Mouse (Mus musculus): ENCODE measurements around the gene Mpeg1.

The Mpeg1 gene

GRCm38 (mm10) chr19:12465530-12466144 lies 5.1 kb downstream of the Mpeg1 start:
- WGBS: 84% methylated on average over 10 of the region's 10 CpGs

- WGBS: 14% methylated on average over 7 of the region's 7 CpGs
These were observed 5.6 kb downstream of the Mpeg1 start for GRCm38 (mm10) chr19:12466204-12466603.

DNA sequence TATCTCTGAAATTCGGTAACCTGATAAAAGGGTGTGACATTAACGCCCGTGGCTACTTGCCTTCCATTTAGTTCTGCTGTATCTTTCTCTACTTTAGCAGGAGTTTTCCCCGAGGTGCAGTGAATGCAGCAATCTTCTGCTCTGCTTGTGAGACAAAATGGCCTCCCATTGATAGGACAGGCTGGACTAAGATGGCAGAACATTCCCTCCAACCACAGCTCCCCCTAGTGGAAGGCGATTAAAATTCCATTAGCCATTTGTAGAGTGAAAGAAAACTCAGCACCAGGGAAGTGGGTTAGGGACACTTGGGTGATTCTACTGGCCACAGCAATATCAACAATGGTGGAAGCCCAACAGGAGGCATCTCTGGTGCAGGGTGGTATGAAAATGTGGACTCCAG lies 6.9 kb downstream of the Mpeg1 start:
- 83% methylated on average over 5 of the region's 5 CpGs for WGBS

GRCm38 (mm10) chr19:12471866-12472265 lies 11.3 kb downstream of the Mpeg1 start:
- WGBS: 42% methylated on average over 3 of the region's 3 CpGs

DNA sequence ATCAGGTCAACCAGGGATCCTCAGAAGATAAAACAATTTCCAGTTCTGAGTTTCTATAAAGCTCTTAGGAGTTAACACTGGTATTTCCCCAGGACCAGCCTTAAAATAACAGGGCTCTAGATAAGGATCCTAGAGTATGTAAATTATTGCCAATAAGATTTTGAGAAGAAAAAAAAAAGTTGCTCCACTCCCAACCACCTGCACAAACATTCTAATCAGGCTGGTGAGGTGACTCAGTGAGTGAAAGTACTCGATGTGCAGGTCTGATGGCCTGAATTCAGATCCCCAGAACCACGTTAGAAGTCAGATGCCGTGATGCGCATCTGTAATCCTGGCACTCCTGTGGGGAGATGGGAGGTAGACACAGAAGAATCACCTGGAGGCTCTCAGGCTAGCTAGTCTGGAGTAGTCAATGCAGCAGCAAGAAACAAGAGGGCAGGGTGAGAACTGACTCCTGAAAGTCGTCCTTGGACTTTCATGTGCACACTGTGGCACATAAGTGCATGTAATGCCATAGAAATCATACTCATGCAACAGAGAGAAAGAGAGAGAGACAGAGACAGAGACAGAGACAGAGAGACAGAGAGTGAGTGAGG lies 11.9 kb downstream of the Mpeg1 start:
- WGBS: 70% methylated on average over 5 of the region's 5 CpGs

GRCm38 (mm10) chr19:12473201-12473641 lies 12.6 kb downstream of the Mpeg1 start:
- WGBS: 59% methylated on average over 4 of the region's 4 CpGs

GRCm38 (mm10) chr19:12473951-12474350 lies 13.4 kb downstream of the Mpeg1 start:
- WGBS: 64% methylated on average over 4 of the region's 4 CpGs

DNA sequence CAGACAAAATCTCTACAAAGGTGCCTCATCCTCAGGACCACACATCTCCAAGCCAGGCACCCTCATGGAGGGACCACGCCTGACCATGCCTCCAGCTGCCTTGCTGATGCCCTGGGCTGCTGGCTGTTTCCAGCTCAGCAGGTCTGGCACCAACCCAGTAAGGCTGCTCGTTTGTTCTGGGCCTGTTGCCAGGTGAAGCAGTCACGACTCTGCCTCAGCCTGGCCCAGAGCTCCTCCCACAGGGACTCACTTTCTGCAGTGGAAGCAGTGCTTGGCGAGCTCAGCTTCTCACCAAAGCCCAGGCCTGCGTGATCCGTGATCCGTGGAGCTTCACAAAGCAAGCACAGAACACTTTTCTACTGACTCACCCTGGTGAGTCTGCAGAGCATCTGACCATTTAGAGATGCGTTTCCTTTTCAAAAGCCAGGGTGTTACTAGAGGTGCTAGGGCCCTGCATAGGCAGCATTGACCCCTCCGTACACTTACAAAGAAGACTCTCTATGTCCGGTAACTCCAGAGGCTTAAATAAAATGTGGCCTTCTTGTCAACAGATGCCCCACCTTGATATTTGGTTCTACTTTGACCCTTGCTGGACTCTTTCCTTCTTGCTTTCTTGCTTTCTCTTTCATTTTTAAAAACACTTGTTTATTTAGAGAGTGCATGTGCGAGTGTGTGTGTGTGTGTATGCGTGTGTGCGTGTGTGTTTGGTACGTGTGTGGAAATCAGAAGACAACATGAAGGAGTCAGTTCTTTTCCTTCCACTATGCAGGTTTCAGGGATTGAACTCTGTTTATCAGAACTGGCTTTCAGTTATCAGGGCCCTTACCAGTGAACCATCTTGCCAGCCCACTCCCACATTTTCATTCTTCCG lies 15.0 kb downstream of the Mpeg1 start:
- 25% methylated on average over 15 of the region's 15 CpGs for WGBS

DNA sequence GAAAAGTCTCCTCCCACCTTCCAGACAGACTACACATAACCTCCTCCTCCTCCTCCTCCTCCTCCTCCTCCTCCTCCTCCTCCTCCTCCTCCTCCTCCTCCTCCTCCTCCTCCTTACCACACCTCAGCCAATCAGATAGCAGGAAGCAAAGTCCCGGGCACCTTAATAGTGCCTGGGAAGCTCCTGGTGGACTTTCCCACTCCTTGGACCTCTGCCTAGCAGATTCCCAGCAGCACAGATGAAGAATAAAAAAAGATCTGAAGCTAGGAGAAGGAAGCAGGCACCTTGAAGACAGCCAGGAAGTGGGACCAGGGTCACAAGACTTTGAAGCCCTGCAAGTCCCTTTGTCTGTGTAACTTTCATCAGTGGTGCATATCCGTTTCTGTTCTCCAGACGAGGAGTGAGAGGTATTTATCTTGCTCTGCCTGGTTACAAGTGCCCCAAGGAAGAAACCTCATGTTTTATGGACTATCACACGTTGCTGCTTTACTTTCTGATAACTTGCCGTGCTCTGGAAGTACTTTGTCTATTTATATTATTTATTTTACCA lies 16.2 kb downstream of the Mpeg1 start:
- WGBS: 32% methylated on average over 5 of the region's 5 CpGs

DNA sequence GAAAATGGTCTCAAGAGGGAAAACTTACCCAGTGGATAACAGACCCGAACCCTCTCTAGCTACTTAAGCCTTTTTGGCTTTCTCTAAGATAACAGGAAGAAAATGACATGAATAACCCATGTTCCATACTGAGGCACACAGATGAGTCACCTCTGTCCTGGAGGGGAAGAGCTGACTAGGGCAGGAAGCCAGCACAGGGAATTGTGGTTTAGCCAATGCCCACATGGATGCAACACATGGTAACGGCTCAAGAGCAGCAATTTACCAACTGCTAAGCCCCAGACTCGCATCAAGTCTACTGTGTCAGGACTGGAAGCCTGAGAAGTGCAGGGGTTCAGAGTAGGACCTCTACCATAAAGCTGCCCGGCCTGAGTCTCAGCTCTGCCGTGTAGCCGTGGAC lies 17.8 kb downstream of the Mpeg1 start:
- 80% methylated on average over 6 of the region's 6 CpGs for WGBS

DNA sequence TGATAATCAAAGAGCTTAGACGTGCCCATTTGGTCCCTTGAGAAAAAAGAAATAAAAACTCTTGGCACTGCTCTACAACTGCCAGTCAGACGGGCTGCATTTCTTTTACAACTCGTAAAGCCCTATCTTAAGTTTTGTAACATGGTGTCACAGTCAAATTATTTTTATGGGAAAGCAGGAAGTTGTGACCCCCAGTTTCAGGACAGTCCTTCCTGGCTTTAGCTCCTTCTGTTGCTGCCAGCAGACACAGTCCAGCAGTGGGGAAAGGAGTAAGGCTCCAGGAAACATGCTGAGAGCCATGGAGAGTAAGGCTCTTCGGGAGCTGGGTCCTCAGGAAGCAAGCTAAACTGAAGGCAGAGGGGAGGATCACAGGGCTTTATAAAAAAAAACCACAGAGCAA lies 23.2 kb downstream of the Mpeg1 start:
- WGBS: 34% methylated on average over 4 of the region's 4 CpGs

DNA sequence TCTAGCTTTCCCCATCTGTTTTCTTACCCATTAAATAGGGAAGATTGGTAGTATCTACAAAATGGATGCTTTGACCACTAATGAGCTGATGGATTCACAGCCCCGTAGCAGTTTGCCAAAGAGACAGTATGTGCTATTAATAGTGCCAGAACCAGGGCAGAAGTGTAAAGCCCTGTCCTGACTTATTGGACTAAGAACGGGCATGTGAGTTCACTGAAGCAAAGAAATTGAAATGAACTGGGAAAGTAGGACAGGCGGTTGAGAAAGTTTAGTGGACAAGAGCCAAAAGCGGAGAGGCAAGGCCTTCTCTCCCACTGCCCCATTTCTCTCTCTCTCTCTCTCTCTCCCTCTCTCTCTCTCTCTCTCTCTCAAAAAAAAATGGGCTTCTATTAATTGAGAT lies 23.6 kb downstream of the Mpeg1 start:
- WGBS: 35% methylated on average over 4 of the region's 4 CpGs

DNA sequence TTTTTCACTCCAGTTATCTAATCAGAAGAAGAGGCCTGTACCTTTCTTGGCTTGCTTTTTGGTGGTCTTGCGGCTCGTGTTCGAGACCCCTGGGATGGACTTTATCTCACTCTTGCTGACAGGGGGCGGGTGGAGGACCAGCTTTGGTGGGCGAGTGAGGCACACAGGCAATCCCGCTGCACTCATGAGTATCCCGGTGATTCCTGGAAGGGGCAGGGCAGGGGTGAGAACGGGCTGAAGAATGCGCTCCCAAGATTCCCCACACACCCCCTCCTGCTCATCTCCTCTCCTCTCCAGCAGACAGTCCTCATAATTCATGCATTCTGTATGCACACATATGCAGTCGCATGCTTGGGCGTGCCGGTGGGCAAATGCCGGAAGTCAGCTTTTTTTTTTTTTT lies 24.6 kb downstream of the Mpeg1 start:
- whole genome bisulfite sequencing: 79% methylated on average over 13 of the region's 13 CpGs

DNA sequence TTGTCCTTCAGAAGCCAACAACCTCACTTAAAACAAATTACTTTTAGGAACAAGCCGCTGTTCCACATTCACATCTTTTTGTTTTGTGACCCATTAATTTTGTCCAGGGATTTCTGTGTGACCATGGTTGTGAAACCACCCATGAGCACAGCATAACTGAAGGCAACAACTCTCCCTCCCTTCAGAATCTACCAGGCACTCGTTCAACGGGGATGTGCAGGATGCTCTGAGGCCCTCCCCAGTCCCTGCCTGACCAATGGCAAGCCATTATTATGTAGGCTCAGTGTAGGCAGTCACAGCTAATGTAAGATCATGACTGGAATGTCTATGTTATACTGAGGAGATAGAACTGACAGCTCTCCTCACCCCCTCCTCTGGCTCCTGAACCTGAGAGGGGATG lies 25.1 kb downstream of the Mpeg1 start:
- WGBS: 44% methylated on average over 3 of the region's 3 CpGs

DNA sequence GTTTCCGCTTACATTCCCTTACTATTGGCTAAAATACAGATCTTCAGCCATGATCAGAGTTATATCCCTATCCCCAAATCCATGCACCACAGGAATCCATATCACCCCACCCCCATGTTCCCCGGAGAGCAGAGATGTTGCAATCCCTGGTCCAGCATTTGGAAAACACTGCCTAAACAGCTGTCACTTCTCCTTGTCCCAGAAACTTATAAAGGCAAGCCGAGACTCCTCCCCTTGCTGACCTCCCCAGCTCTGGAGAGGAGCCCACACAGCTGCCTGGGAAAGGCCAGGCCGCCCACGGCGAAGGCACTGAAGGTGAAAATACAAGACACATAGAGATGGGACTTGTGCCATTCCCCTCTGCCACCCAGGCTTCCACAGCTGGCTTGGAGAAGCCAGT lies 26.3 kb downstream of the Mpeg1 start:
- 54% methylated on average over 6 of the region's 6 CpGs for WGBS

- WGBS: 66% methylated on average over 12 of the region's 12 CpGs
These were observed 27.1 kb downstream of the Mpeg1 start for GRCm38 (mm10) chr19:12487511-12488204.

GRCm38 (mm10) chr19:12488205-12488966 lies 27.8 kb downstream of the Mpeg1 start:
- WGBS: 23% methylated on average over 9 of the region's 9 CpGs

- WGBS: 31% methylated on average over 8 of the region's 8 CpGs
These were observed 28.5 kb downstream of the Mpeg1 start for GRCm38 (mm10) chr19:12488969-12489674.

GRCm38 (mm10) chr19:12489675-12490570 lies 29.3 kb downstream of the Mpeg1 start:
- WGBS: 46% methylated on average over 11 of the region's 11 CpGs
